Mouse (Mus musculus): ENCODE data around the gene Cnih3.

DNA sequence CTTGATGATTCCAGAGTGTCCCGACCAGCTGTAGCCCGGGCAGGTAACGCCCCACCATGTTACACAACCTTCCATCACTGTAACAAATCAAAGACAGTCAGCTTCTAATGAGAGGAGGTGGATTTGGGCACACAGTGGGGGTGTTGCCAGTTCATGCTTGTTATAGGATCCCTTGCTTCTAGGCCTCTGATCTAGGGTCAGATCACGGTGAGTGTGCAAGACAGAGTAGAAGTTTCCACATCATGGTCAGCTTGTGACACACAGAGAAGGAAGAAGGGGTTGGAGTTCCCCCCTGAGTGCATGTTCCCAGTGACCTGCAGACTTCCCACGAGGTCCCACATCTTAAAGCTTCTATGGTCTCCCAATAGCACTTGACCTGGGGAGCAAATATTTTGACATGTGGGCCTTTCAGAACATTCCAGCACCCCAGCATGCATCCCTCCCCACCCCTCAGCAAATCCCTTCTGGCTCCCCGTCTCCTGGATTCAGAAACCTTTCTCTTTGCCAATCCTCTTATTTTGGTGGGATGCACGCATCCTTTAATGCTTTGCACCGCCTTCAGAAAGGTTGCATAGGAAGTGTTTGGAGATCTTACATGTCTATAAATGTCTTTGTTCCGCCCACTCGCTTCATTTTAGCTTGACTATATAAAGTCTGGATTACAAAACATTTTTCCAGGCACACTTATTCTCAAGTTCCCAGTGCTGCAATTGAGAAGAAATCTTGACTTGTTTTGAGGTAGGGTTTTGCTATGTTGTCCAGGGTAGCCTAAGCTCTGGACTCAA is 24.6 kb upstream of the Cnih3 start:
- TF ChIP-seq CTCF (IDR thresholded peaks at IDR 0.05; ENCODE audit: control insufficient read depth, insufficient read depth, insufficient read length): no peak
- no peak for TF ChIP-seq FOSL1 (IDR thresholded peaks at IDR 0.05; ENCODE audit: insufficient read depth, low read length, poor library complexity, severe bottlenecking)
- no peak for TF ChIP-seq MAX (IDR thresholded peaks at IDR 0.05)
- TF ChIP-seq USF1 (IDR thresholded peaks at IDR 0.05; ENCODE audit: low read depth): no peak
- no peak for TF ChIP-seq CEBPB (IDR thresholded peaks at IDR 0.05; ENCODE audit: low read depth)
- TF ChIP-seq MYOG (IDR thresholded peaks at IDR 0.05; ENCODE audit: control insufficient read depth, extremely low read depth, insufficient read length): no peak
